Mouse (Mus musculus) G1E (cell line): ENCODE measurements around the gene Dolk.

Experiments
- CTCF ChIP-seq: IDR thresholded peaks from 2 replicates; pipeline ENCODE4 v1.5.1; 2012; ENCODE audit warnings: low read depth, low read length, inconsistent platforms, mixed read lengths
- GATA1 ChIP-seq: IDR thresholded peaks from 2 replicates; pipeline ENCODE4 v1.6.1; 2012; ENCODE audit warnings: borderline replicate concordance, low read length, inconsistent platforms, mixed read lengths
- GATA2 ChIP-seq: IDR thresholded peaks from 2 replicates; pipeline ENCODE4 v1.6.1; 2012; ENCODE audit warnings: low read depth, low read length, inconsistent platforms, borderline replicate concordance
- POLR2AphosphoS5 ChIP-seq: IDR thresholded peaks from 2 replicates; pipeline ENCODE4 v1.6.1; 2012; ENCODE audit warnings: low read depth, low read length, inconsistent platforms; ENCODE audit not compliant: insufficient replicate concordance
- TAL1 ChIP-seq: conservative IDR thresholded peaks from 2 replicates; pipeline ENCODE4 v1.6.1; 2012; ENCODE audit warnings: low read depth, low read length, inconsistent platforms, mixed read lengths

DNA sequence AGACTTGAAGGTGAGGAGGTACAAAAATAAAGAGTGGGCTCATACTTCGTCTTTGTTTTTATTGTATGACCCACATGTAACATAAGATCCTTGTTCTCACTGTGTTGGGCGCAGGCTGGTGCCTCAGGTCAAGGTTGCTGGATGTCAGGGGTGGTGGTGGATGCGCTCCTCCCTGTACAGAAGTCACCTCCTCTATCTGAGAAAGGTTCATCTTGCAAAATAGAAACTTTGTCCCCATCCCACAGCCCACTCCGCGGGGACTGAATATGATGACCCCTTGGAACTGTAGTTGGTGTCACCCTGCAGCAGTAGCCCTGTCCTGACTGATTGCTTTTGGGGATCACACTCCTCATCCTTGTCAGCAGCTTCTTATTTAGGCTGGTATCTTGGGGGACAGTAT lies 39.1 kb downstream of the Dolk start:
- TF ChIP-seq TAL1 (no peak), CTCF (no peak), GATA1 (no peak), POLR2AphosphoS5 (no peak), GATA2 (no peak)
